Mouse (Mus musculus) liver, embryonic 16.5 days (tissue): ENCODE results near the gene 1700001J03Rik. TPM values are rescaled to one million over a fixed set of nuclear protein-coding genes. Genes with fewer than 3 reads are reported as not detected.
"Not testable (repeated sequence)": the region's sequence is repeated elsewhere in the genome, so short reads cannot be mapped to it uniquely, and the experiment has no call there.

ENCODE experiments used
- ATAC-seq: fragments of 200-750 bp; cut with Nextera tagmentation; 2 replicates; pipeline ENCODE4 v1.8.0; 2017; ENCODE audit warnings: low read depth, mild to moderate bottlenecking, moderate number of reproducible peaks, moderate library complexity
- H3K27ac ChIP-seq: fragments of 300-500 bp; sonication (generic); 2 replicates; pipeline ENCODE4 v1.5.1; 2014; ENCODE audit warnings: mild to moderate bottlenecking, low read length
- H3K27me3 ChIP-seq: fragments of 300-500 bp; sonication (generic); 2 replicates; pipeline ENCODE4 v1.6.1; 2014; ENCODE audit warnings: low read depth, low read length, mixed read lengths; ENCODE audit not compliant: control insufficient read depth, insufficient read depth
- H3K36me3 ChIP-seq: fragments of 300-500 bp; sonication (generic); 2 replicates; pipeline ENCODE4 v1.6.1; 2014; ENCODE audit warnings: mild to moderate bottlenecking; ENCODE audit not compliant: control insufficient read depth, insufficient read depth
- H3K4me1 ChIP-seq: fragments of 300-500 bp; sonication (generic); 2 replicates; pipeline ENCODE4 v1.6.1; 2014; ENCODE audit warnings: low read depth, low read length, mixed read lengths; ENCODE audit not compliant: control insufficient read depth
- H3K4me2 ChIP-seq: fragments of 300-500 bp; sonication (generic); 2 replicates; pipeline ENCODE4 v1.6.1; 2014; ENCODE audit warnings: low read depth, low read length, mixed read lengths
- H3K4me3 ChIP-seq: fragments of 300-500 bp; sonication (generic); 2 replicates; pipeline ENCODE4 v1.5.1; 2014; ENCODE audit warnings: low read depth, mild to moderate bottlenecking, low read length
- H3K9ac ChIP-seq: fragments of 300-500 bp; sonication (generic); 2 replicates; pipeline ENCODE4 v1.6.1; 2014; ENCODE audit warnings: low read depth, low read length
- H3K9me3 ChIP-seq: fragments of 300-500 bp; sonication (generic); replicated peaks from 2 replicates; pipeline ENCODE4 v1.6.1; 2016; ENCODE audit warnings: low read length; ENCODE audit not compliant: control insufficient read depth
- WGBS: fragments of 180-500 bp; shearing (Covaris S2); extraction: QIAGEN DNeasy Blood & Tissue Kit; methylation state at CpG from one replicate; pipeline ENCODE4 v1.1.7; 2014; ENCODE audit not compliant: insufficient replicate concordance; 5-methylcytosine and 5-hydroxymethylcytosine counted together
- polyA plus RNA-seq: library from polyadenylated mRNA; unstranded; fragments of >200 nt; fragmentation: Nextera tagmentation; extraction: Ambion mirVana; gene quantifications from 2 replicates; pipeline ENCODE4 v1.2.1, GENCODE M21; 2015

The 1700001J03Rik gene
- polyA plus RNA-seq, 1 experiment from 2014 or later: not detected

- WGBS: 75% methylated on average over 4 of the region's 4 CpGs
- H3K27ac ChIP-seq, H3K4me2 ChIP-seq, H3K27me3 ChIP-seq, H3K36me3 ChIP-seq, H3K9me3 ChIP-seq, ATAC-seq, H3K9ac ChIP-seq, H3K4me1 ChIP-seq, H3K4me3 ChIP-seq: not testable (repeated sequence)
Observed at GRCm38 (mm10) chr5:146158326-146158725, 26.8 kb downstream of the 1700001J03Rik start.

GRCm38 (mm10) chr5:146150454-146150853 is 34.6 kb downstream of the 1700001J03Rik start:
- Histone ChIP-seq H3K9me3 (no peaks in the 10 kb centered on the region), H3K4me3 (no peak overlapping the region), H3K4me2 (no peak overlapping the region), H3K9ac (no peak overlapping the region), H3K27me3 (no peaks in the 10 kb centered on the region), H3K36me3 (no peaks in the 10 kb centered on the region), H3K27ac (no peak overlapping the region), H3K4me1 (no peaks in the 10 kb centered on the region)
- ATAC-seq: no peak
- 36% methylated on average over 3 of the region's 3 CpGs for WGBS

GRCm38 (mm10) chr5:146147903-146148302 is 37.2 kb downstream of the 1700001J03Rik start:
- 21% methylated on average over 2 of the region's 2 CpGs for WGBS
- no peaks in the 10 kb centered on the region for H3K9me3 ChIP-seq
- H3K4me3 ChIP-seq: no peak overlapping the region
- H3K4me2 ChIP-seq: no peak overlapping the region
- no peaks in the 10 kb centered on the region for H3K36me3 ChIP-seq
- no peaks in the 10 kb centered on the region for H3K4me1 ChIP-seq
- H3K9ac ChIP-seq: no peak overlapping the region
- H3K27ac ChIP-seq: no peak overlapping the region
- ATAC-seq: no peak
- H3K27me3 ChIP-seq: no peaks in the 10 kb centered on the region

Other genes starting within 250 kb of the 1700001J03Rik start
- 0.39 and 0.60 TPM in 2 replicates for gene Cyp3a25, start 175.7 kb downstream of the 1700001J03Rik start, polyA plus RNA-seq
- gene Cyp3a59, start 106.0 kb downstream of the 1700001J03Rik start, polyA plus RNA-seq: 0.07 and 0.11 TPM in 2 replicates
- not detected in 2 replicates for gene Gm5565, start 24.8 kb downstream of the 1700001J03Rik start, polyA plus RNA-seq
- not detected in 2 replicates for gene Gm6309, start 14.6 kb downstream of the 1700001J03Rik start, polyA plus RNA-seq
- gene Rnf6, start 36.3 kb upstream of the 1700001J03Rik start, polyA plus RNA-seq: 28.0 and 30.9 TPM in 2 replicates
- gene Cdk8, start 45.9 kb upstream of the 1700001J03Rik start, polyA plus RNA-seq: 11.5 and 11.8 TPM in 2 replicates
- 0.04 and 0.05 TPM in 2 replicates for gene Wasf3, start 199.7 kb upstream of the 1700001J03Rik start, polyA plus RNA-seq